ENCODE assay signal across 8 mouse cellular contexts in the genomic region with DNA sequence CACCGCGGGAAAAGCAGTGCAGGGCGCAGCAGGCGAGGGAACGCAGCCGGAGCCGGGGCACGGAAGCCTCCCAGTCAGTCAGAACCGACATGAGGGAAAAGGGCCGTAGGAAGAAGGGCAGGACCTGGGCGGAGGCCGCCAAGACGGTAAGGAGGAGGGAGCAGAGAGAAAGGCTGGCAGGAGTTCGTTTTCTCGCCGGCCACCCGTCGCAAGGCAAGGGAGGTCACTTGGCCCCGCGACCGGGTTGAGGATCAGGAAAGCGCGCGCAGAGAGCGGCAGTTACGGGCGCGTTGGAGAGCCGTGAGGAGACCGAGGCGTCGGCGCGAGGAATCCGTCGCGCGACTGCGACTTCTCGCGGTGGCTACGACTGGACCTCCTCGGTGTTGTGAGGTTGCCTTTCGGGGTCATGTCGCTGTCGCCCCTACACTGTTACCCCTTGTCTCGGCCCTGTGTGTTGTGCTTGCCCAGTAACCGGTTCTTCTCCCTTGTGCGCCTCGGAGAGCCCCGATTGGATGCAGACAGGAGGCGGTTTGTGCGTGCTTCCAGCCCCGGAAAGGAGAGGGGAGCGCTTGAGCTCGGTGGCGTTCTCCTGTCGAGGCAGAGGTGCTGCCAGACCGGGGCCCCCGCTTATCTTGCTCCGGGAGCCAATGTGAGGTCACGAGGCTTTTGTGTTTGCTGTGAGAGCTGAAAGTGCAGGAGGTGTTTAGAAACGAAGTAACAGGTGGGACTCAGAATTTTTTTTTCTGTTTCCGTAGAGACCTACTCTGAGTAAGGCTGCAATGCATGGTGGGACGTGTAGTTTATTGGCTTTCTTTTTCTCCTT. TPM values are rescaled to one million over a fixed set of nuclear protein-coding genes. Genes with fewer than 3 reads are reported as not detected.
DNase-seq lines count a peak whose midpoint lies in the region; ATAC-seq and TF ChIP-seq lines count a peak whose summit lies in the region.

No protein-coding gene starts in this region.

- whole genome bisulfite sequencing in hindbrain, embryonic 16.5 days: under 1% methylated on average over 65 of the region's 65 CpGs
- under 1% methylated on average over 50 of the region's 65 CpGs for WGBS in macrophage (ENCODE audit: missing documents)

- peaks cover 77% of the 10 kb centered on the region for H3K79me2 ChIP-seq in macrophage (ENCODE audit: inconsistent target)

- no peaks in the 10 kb centered on the region for H3K9me3 ChIP-seq in hindbrain, embryonic 16.5 days (ENCODE audit: control insufficient read depth, low read length)

- H3K4me1 ChIP-seq in hindbrain, embryonic 16.5 days (ENCODE audit: control insufficient read depth, insufficient read depth, low read depth, low read length): peaks cover 14% of the 10 kb centered on the region

- H3K4me3 ChIP-seq in gastrocnemius, adult 2 months: peak overlapping the region; percentile 94
- peak overlapping the region; percentile 95 for H3K4me3 ChIP-seq in hindbrain, embryonic 16.5 days (ENCODE audit: low read length)
- H3K4me3 ChIP-seq in macrophage (ENCODE audit: inconsistent target): peak overlapping the region; percentile 84

- peak; percentile 60 for ATAC-seq in activated CD4-positive, CD25-positive, alpha-beta regulatory T cell, adult 4 months
- peak; percentile 64 for ATAC-seq in common myeloid progenitor, adult 5-6 weeks (replicated peaks; ENCODE audit: low read depth, poor library complexity, severe bottlenecking)
- ATAC-seq in hindbrain, embryonic 16.5 days: peak; percentile 57

- H3K4me2 ChIP-seq in hindbrain, embryonic 16.5 days (ENCODE audit: low read length): peak overlapping the region; percentile 54

- peak; percentile 80 for DNase-seq in gastrocnemius, adult 2 months
- DNase-seq in left cerebral cortex, adult 18-20 months (ENCODE audit: low spot score in 2 of 2): peak; percentile 61 to 70
- DNase-seq in retina, postnatal 7 days (ENCODE audit: low read depth, low spot score): peak; percentile 40
- peak; percentile 67 to 84 for DNase-seq in urinary bladder, adult 18-20 months (ENCODE audit: low spot score in 2 of 2)

- peak overlapping the region; percentile 96 for H3K27ac ChIP-seq in gastrocnemius, adult 2 months
- peak overlapping the region; percentile 96 for H3K27ac ChIP-seq in hindbrain, embryonic 16.5 days (ENCODE audit: low read depth, low read length)
- H3K27ac ChIP-seq in macrophage: peak overlapping the region; percentile 93

- intact Hi-C loops in gastrocnemius, adult 2 months (cut with DNase I): loop anchor here (5.0 kb wide), 1 partner anchor 115 kb away; no protein-coding TSS in a partner anchor

- no peak for TF ChIP-seq CTCF in gastrocnemius, adult 2 months (IDR thresholded peaks at IDR 0.05)

- H3K27me3 ChIP-seq in hindbrain, embryonic 16.5 days (replicated peaks; ENCODE audit: control insufficient read depth, insufficient read depth, low read length): no peaks in the 10 kb centered on the region

- no peaks in the 10 kb centered on the region for H3K36me3 ChIP-seq in hindbrain, embryonic 16.5 days (ENCODE audit: control insufficient read depth, insufficient read depth, low read length)
- H3K36me3 ChIP-seq in macrophage (ENCODE audit: inconsistent target): no peaks in the 10 kb centered on the region

- H3K9ac ChIP-seq in hindbrain, embryonic 16.5 days (ENCODE audit: low read depth, low read length): peak overlapping the region; percentile 89

RNA-seq across cellular contexts. Expression of gene Asxl2, which starts 0.6 kb away (rescaled TPM):
- polyA plus RNA-seq in activated CD4-positive, CD25-positive, alpha-beta regulatory T cell, adult 4 months (2017; shearing (Covaris generic)): 10 to 100 TPM; 41.4 to 45.4 TPM
- total RNA-seq in common myeloid progenitor, adult 5-6 weeks (2017): 36.7 and 47.4 TPM in 2 replicates
- 10 to 100 TPM; 15.6 to 15.7 TPM for total RNA-seq in gastrocnemius, adult 2 months (2021)
- 10.1 and 11.2 TPM in 2 replicates for polyA plus RNA-seq in hindbrain, embryonic 16.5 days (2015; fragmentation: Nextera tagmentation; extraction: Ambion mirVana)
- 10 to 100 TPM; 26.9 to 28.6 TPM for total RNA-seq in left cerebral cortex, adult 18-20 months (2021)
- total RNA-seq in macrophage (2018; cell fraction: chromatin; rRNA removed): 100 to 1,000 TPM in 24 of 26 experiments, 10 to 100 TPM in 2; 91.5 to 291 (median 245) TPM
- 10 to 100 TPM; 16.3 to 48.2 (median 39.4) TPM for total RNA-seq in macrophage (2018; cell fraction: cytosol; rRNA removed)
- 100 to 1,000 TPM in 17 of 26 experiments, 10 to 100 TPM in 9; 66.2 to 231 (median 132) TPM for total RNA-seq in macrophage (2018; cell fraction: nucleus; rRNA removed)
- polyA plus RNA-seq in macrophage (2018): 15.3 to 18.7 TPM (median 18.4 TPM) in 3 replicates

Comparison
In these comparisons a context has a peak if more than half of its experiments do, and no peak if none do; other contexts are left out.
1. Peak in every context shown above with its lines: DNase-seq, ATAC-seq, H3K4me3 ChIP-seq and H3K27ac ChIP-seq.